Mouse (Mus musculus) adrenal gland, postnatal 10 days (tissue): ENCODE measurements around the gene Trpm2. TPM values are rescaled to one million over a fixed set of nuclear protein-coding genes. Genes with fewer than 3 reads are reported as not detected.

Experiments used
- total RNA-seq, 2 experiments: library from RNA; stranded (reverse); gene quantifications; 2 replicates each; pipeline ENCODE4 v1.2.3; 2021

The Trpm2 gene
- total RNA-seq, 2 experiments from 2014 or later = 2.3 to 2.8 TPM

Other genes with a start within 250 kb of the Trpm2 start
- not detected for gene Krtap12-1, start 250.0 kb downstream of the Trpm2 start, total RNA-seq
- gene Gm10100, start 244.1 kb downstream of the Trpm2 start, total RNA-seq = not detected
- gene Gm18596, start 227.9 kb downstream of the Trpm2 start, total RNA-seq = not detected
- not detected for gene Gm9736, start 219.2 kb downstream of the Trpm2 start, total RNA-seq
- gene Gm3233, start 210.9 kb downstream of the Trpm2 start, total RNA-seq = not detected
- gene Gm3238, start 199.2 kb downstream of the Trpm2 start, total RNA-seq = not detected
- gene Gm7138, start 193.6 kb downstream of the Trpm2 start, total RNA-seq = not detected
- not detected for gene Gm3250, start 188.0 kb downstream of the Trpm2 start, total RNA-seq
- not detected for gene Gm7137, start 182.4 kb downstream of the Trpm2 start, total RNA-seq
- not detected for gene Gm9639, start 175.5 kb downstream of the Trpm2 start, total RNA-seq
- gene Gm19668, start 171.4 kb downstream of the Trpm2 start, total RNA-seq = not detected
- gene Gm9507, start 158.7 kb downstream of the Trpm2 start, total RNA-seq = not detected
- gene Gm2696, start 155.9 kb downstream of the Trpm2 start, total RNA-seq = not detected
- gene Krtap10-4, start 143.5 kb downstream of the Trpm2 start, total RNA-seq = not detected
- gene Krtap10-10, start 134.6 kb downstream of the Trpm2 start, total RNA-seq = not detected
- not detected for gene Gm36176, start 123.8 kb downstream of the Trpm2 start, total RNA-seq
- not detected for gene Gm10318, start 117.7 kb downstream of the Trpm2 start, total RNA-seq
- not detected for gene Gm3285, start 108.6 kb downstream of the Trpm2 start, total RNA-seq
- gene Lrrc3, start 68.0 kb downstream of the Trpm2 start, total RNA-seq = 10 to 100 TPM; 12.1 to 16.7 TPM
- 10 to 100 TPM; 15.7 to 21.4 TPM for gene 1810043G02Rik, start 8.0 kb upstream of the Trpm2 start, total RNA-seq
- 100 to 1,000 TPM; 142 to 172 TPM for gene Pfkl, start 39.5 kb upstream of the Trpm2 start, total RNA-seq
- 1 to 10 TPM; 2.4 to 6.4 TPM for gene Dnmt3l, start 71.4 kb upstream of the Trpm2 start, total RNA-seq
- gene Aire, start 73.0 kb upstream of the Trpm2 start, total RNA-seq = under 1 TPM in 1 of 2 experiments, not detected in 1; 0.12 TPM
- gene Icosl, start 98.7 kb upstream of the Trpm2 start, total RNA-seq = 10 to 100 TPM in 1 of 2 experiments, 1 to 10 TPM in 1; 8.6 to 12.6 TPM
- gene D10Jhu81e, start 199.2 kb upstream of the Trpm2 start, total RNA-seq = 100 to 1,000 TPM; 253 to 281 TPM
- 10 to 100 TPM; 13.2 to 14.9 TPM for gene Pwp2, start 214.6 kb upstream of the Trpm2 start, total RNA-seq